Mouse (Mus musculus): ENCODE data around the gene Mrps36. TPM values are rescaled to one million over a fixed set of nuclear protein-coding genes. Genes with fewer than 3 reads are reported as not detected.

Mrps36 gene
- polyA plus RNA-seq, 1 experiment from 2014 or later = 140 TPM

DNA sequence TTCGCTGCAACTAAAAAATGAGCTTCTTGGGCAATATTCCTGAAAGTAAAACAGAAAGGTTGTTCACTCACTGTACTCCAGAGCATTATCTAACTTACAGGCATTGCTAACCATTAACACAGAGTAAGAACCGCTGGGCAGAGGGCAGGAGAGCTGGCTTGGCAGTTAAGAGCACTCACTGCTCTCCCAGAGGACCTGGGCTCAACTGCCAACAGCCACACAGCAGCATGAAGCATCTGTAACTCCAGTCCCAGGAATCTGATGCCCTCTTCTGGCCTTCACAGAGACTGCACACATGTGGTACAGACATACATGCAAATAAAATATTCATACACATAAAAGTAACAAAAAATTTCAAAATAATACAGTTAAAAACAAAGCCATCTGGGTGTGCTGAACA lies 41.0 kb downstream of the Mrps36 start:
- WGBS = 97% methylated on average over 2 of the region's 2 CpGs
- H3K4me2 ChIP-seq (ENCODE audit: low read depth, low read length, severe bottlenecking) = no peak overlapping the region
- ATAC-seq (replicated peaks; ENCODE audit: low FRiP score) (no peak), DNase-seq (ENCODE audit: low spot score) (peak; percentile 28)
- peaks cover 17% of the 10 kb centered on the region for H3K36me3 ChIP-seq (ENCODE audit: control insufficient read depth, insufficient read depth, low read length)
- H3K4me3 ChIP-seq (ENCODE audit: low read depth, low read length) = no peak overlapping the region
- H3K27ac ChIP-seq (ENCODE audit: low read depth, low read length) = no peak overlapping the region
- H3K9me3 ChIP-seq (ENCODE audit: control insufficient read depth, low read length) = no peaks in the 10 kb centered on the region
- H3K9ac ChIP-seq (ENCODE audit: low read length) = no peak overlapping the region
- no peaks in the 10 kb centered on the region for H3K4me1 ChIP-seq (replicated peaks; ENCODE audit: control insufficient read depth, insufficient read depth, low read length)
- no peaks in the 10 kb centered on the region for H3K27me3 ChIP-seq (ENCODE audit: control insufficient read depth, insufficient read depth, low read length)

DNA sequence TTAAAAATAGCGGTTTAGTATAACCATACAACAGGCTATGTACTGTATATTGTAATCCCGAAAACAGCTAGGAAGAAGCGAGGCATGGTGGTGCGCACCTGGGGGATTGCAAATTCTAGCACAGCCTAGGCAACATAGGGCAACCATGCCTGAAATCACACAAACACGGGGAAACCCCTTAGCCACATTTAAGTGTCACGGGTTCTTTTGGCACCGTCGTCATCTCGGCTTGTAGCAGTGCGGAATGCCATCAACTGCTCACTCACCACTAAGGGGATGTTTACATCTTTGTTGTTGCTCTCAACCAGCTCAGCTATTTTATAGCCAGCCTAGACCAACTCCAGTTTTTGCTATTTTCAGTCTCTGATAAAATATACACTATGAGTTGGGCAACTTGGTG lies 45.6 kb downstream of the Mrps36 start:
- Histone ChIP-seq H3K9ac (ENCODE audit: low read length) (no peak overlapping the region), H3K4me2 (ENCODE audit: low read depth, low read length, severe bottlenecking) (no peak overlapping the region), H3K27me3 (ENCODE audit: control insufficient read depth, insufficient read depth, low read length) (no peaks in the 10 kb centered on the region), H3K4me3 (ENCODE audit: low read depth, low read length) (no peak overlapping the region), H3K27ac (ENCODE audit: low read depth, low read length) (no peak overlapping the region), H3K4me1 (replicated peaks; ENCODE audit: control insufficient read depth, insufficient read depth, low read length) (no peaks in the 10 kb centered on the region), H3K9me3 (ENCODE audit: control insufficient read depth, low read length) (no peaks in the 10 kb centered on the region), H3K36me3 (ENCODE audit: control insufficient read depth, insufficient read depth, low read length) (peaks cover 12% of the 10 kb centered on the region; the same call in 1 of the 2 replicates)
- WGBS = 96% methylated on average over 10 of the region's 10 CpGs
- DNase-seq (ENCODE audit: low spot score) = peak; percentile 2
- ATAC-seq (replicated peaks; ENCODE audit: low FRiP score) = no peak

DNA sequence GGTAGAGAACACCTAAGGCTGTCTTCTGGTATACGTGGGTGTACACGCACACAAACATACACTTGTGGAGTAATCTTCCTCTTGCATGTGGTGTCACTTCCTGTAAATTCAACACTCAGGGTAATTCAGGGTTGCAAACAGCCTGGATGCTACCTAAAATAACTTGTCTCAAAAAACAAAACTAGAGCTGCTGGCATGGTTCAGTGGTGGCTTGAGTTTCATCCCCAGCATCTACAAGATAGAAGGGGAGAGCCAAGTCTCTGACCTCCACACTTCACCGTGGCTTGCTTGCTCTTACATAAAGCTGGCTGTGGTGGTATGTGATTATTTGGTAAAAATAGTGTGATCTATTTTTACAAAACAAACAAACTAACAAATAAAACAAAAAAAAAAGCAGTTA lies 46.9 kb downstream of the Mrps36 start:
- Histone ChIP-seq H3K9ac (ENCODE audit: low read length) (no peak overlapping the region), H3K4me1 (replicated peaks; ENCODE audit: control insufficient read depth, insufficient read depth, low read length) (no peaks in the 10 kb centered on the region), H3K4me2 (ENCODE audit: low read depth, low read length, severe bottlenecking) (no peak overlapping the region), H3K27ac (ENCODE audit: low read depth, low read length) (no peak overlapping the region), H3K36me3 (ENCODE audit: control insufficient read depth, insufficient read depth, low read length) (peaks cover 7% of the 10 kb centered on the region; the same call in 1 of the 2 replicates), H3K9me3 (ENCODE audit: control insufficient read depth, low read length) (no peaks in the 10 kb centered on the region), H3K27me3 (ENCODE audit: control insufficient read depth, insufficient read depth, low read length) (no peaks in the 10 kb centered on the region), H3K4me3 (ENCODE audit: low read depth, low read length) (no peak overlapping the region)
- ATAC-seq (replicated peaks; ENCODE audit: low FRiP score) (no peak), DNase-seq (ENCODE audit: low spot score) (peak; percentile 11)
- WGBS = 99% methylated on average over 3 of the region's 3 CpGs

DNA sequence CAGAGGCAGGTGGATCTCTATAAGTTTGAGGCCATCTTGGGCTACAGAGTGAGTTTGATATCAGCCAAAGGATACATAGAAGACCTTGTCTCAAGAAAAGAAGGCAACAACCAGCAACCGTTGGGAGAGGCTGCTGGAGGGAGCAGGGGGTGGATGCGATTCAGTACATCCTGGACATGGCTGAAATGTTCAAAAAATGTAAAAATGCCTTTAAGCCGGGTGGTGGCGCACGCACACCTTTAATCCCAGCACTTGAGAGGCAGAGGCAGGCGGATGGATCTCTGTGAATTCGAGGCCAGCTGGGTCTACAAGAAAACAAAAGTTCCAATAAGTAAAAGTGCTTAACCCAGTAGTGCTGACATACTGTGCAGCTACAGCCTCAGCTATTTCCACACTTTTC lies 56.9 kb downstream of the Mrps36 start:
- H3K4me2 ChIP-seq (ENCODE audit: low read depth, low read length, severe bottlenecking) = no peak overlapping the region
- H3K27me3 ChIP-seq (ENCODE audit: control insufficient read depth, insufficient read depth, low read length) = no peaks in the 10 kb centered on the region
- ATAC-seq (replicated peaks; ENCODE audit: low FRiP score) (no peak), DNase-seq (ENCODE audit: low spot score) (no peak)
- no peak overlapping the region for H3K4me3 ChIP-seq (ENCODE audit: low read depth, low read length)
- H3K36me3 ChIP-seq (ENCODE audit: control insufficient read depth, insufficient read depth, low read length) = no peaks in the 10 kb centered on the region
- H3K4me1 ChIP-seq (replicated peaks; ENCODE audit: control insufficient read depth, insufficient read depth, low read length) = no peaks in the 10 kb centered on the region
- H3K9ac ChIP-seq (ENCODE audit: low read length) = no peak overlapping the region
- WGBS = 63% methylated on average over 7 of the region's 7 CpGs
- no peaks in the 10 kb centered on the region for H3K9me3 ChIP-seq (ENCODE audit: control insufficient read depth, low read length)
- no peak overlapping the region for H3K27ac ChIP-seq (ENCODE audit: low read depth, low read length)

Other genes starting within 250 kb of the Mrps36 start
- 2.6 and 2.9 TPM in 2 replicates for gene Ocln, start 191.9 kb downstream of the Mrps36 start, polyA plus RNA-seq (2014; fragmentation: Nextera tagmentation; extraction: Ambion mirVana)
- 2.7 and 4.1 TPM in 2 replicates for gene Marveld2, start 127.7 kb downstream of the Mrps36 start, polyA plus RNA-seq (2014; fragmentation: Nextera tagmentation; extraction: Ambion mirVana)
- 344 and 354 TPM in 2 replicates for gene Ak6, start 93.7 kb downstream of the Mrps36 start, polyA plus RNA-seq (2014; fragmentation: Nextera tagmentation; extraction: Ambion mirVana)
- 24.9 and 26.4 TPM in 2 replicates for gene Rad17, start 93.6 kb downstream of the Mrps36 start, polyA plus RNA-seq (2014; fragmentation: Nextera tagmentation; extraction: Ambion mirVana)
- 22.4 and 22.6 TPM in 2 replicates for gene Taf9, start 93.1 kb downstream of the Mrps36 start, polyA plus RNA-seq (2014; fragmentation: Nextera tagmentation; extraction: Ambion mirVana)
- 2.6 and 2.9 TPM in 2 replicates for gene Ccdc125, start 74.9 kb downstream of the Mrps36 start, polyA plus RNA-seq (2014; fragmentation: Nextera tagmentation; extraction: Ambion mirVana)
- gene Cdk7, start 13.7 kb downstream of the Mrps36 start, polyA plus RNA-seq (2014; fragmentation: Nextera tagmentation; extraction: Ambion mirVana) = 72.3 and 75.0 TPM in 2 replicates
- gene Cenph, start 31.2 kb upstream of the Mrps36 start, polyA plus RNA-seq (2014; fragmentation: Nextera tagmentation; extraction: Ambion mirVana) = 61.5 and 65.1 TPM in 2 replicates
- 455 and 459 TPM in 2 replicates for gene Ccnb1, start 41.9 kb upstream of the Mrps36 start, polyA plus RNA-seq (2014; fragmentation: Nextera tagmentation; extraction: Ambion mirVana)
- gene Slc30a5, start 88.8 kb upstream of the Mrps36 start, polyA plus RNA-seq (2014; fragmentation: Nextera tagmentation; extraction: Ambion mirVana) = 47.1 and 47.3 TPM in 2 replicates